Mouse (Mus musculus) stomach, postnatal 0 days (tissue): ENCODE data around the gene Trmt5.

Experiments used
- CTCF ChIP-seq: IDR thresholded peaks from 2 replicates; pipeline ENCODE4 v1.5.1; 2016; ENCODE audit warnings: antibody characterized with exemption, low read depth, mild to moderate bottlenecking, moderate library complexity
- EP300 ChIP-seq: optimal IDR thresholded peaks from 2 replicates; pipeline ENCODE3; 2016; ENCODE audit warnings: antibody characterized with exemption

- TF ChIP-seq CTCF (no peak), EP300 (no peak)
Observed at GRCm38 (mm10) chr12:73300531-73300930, 14.0 kb upstream of the Trmt5 start.
